Mouse (Mus musculus) G1E (cell line): ENCODE data around the gene Cc2d2a.

Experiments used
- CTCF ChIP-seq: IDR thresholded peaks from 2 replicates; pipeline ENCODE4 v1.5.1; 2012; ENCODE audit warnings: low read depth, low read length, inconsistent platforms, mixed read lengths
- GATA1 ChIP-seq: IDR thresholded peaks from 2 replicates; pipeline ENCODE4 v1.6.1; 2012; ENCODE audit warnings: borderline replicate concordance, low read length, inconsistent platforms, mixed read lengths
- POLR2AphosphoS5 ChIP-seq: IDR thresholded peaks from 2 replicates; pipeline ENCODE4 v1.6.1; 2012; ENCODE audit warnings: low read depth, low read length, inconsistent platforms; ENCODE audit not compliant: insufficient replicate concordance

DNA sequence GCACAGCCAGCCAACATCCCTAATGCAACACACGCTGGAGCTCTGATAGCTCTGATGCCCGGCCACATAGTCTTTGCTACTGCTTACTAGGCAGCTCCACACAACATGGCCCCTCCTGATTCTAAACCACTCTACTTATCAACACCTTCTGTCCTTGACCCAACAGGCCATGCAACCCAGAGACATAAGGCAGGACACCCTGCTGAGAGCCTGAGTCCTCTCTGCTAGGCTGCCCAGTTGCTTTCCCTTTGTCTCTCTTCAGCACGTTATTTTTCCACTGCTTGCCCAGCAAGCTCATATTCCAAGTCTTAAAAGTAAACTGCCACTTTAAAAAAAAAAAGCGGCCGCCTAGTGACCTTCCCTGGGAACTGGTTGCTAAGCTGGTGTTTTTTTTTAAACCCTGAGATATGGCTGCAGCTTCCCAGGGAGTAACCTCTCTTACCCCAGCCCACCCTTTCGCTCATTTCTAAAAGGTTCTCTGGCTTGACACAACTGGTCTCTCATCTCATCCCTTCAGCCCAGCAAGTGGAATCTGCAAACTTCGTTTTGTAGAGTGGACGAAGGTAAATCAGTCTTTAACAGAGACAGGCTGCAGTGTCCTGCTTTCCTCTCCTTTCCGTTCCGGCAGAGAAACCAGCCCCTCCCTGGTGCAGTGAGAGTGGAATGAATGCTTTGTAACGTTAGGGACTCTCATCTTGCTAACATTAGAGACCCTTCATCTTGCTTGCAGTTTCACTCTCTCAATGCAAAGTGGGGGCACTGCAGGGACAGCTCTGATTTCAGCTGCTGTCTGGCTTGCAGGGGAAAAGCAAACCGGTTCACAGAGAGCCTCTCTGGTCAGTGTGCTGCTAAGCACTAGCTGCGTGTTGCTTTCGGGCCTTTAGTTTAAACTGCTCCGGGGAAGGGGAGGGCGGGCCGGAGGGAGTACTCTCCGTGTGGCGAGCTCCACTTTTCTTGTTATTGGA, at the start of gene Cc2d2a:
- TF ChIP-seq CTCF (no peak), GATA1 (no peak), POLR2AphosphoS5 (no peak)
